Mouse (Mus musculus) heart, adult 2 months (tissue): ENCODE measurements at regions not wholly inside any gene's neighbourhood (a gene's known extent, or its start where the extent isn't known, plus 50 kb on each side); places are given as distances from the start of the nearest gene placed in this dataset.

Experiments used
- DNase-seq, 2 experiments: peaks; one replicate each; pipeline ENCODE4 v3.0.0; 2021
- H3K27ac ChIP-seq: fragments of 200-600 bp; 2 replicates; pipeline ENCODE4 v1.8.1; 2022
- H3K27me3 ChIP-seq: fragments of 200-500 bp; 2 replicates; pipeline ENCODE4 v1.6.1; 2012; ENCODE audit warnings: mild to moderate bottlenecking, low read length, inconsistent platforms, mixed read lengths; ENCODE audit not compliant: control insufficient read depth, insufficient read depth
- H3K36me3 ChIP-seq: fragments of 200-500 bp; 2 replicates; pipeline ENCODE4 v1.6.1; 2012; ENCODE audit warnings: low read length, inconsistent platforms; ENCODE audit not compliant: control insufficient read depth, insufficient read depth
- H3K4me1 ChIP-seq: fragments of 200-500 bp; 2 replicates; pipeline ENCODE4 v1.6.1; 2011; ENCODE audit warnings: low read length; ENCODE audit not compliant: control insufficient read depth, insufficient read depth
- H3K4me3 ChIP-seq: fragments of 200-600 bp; 2 replicates; pipeline ENCODE4 v1.8.1; 2022
- H3K79me2 ChIP-seq: fragments of 200-500 bp; replicated peaks from 2 replicates; pipeline ENCODE4 v1.6.1; 2012; ENCODE audit warnings: mild to moderate bottlenecking, inconsistent platforms, low read length, moderate library complexity, mixed read lengths; ENCODE audit not compliant: control insufficient read depth, insufficient read depth
- H3K9ac ChIP-seq: fragments of 200-500 bp; 2 replicates; pipeline ENCODE4 v1.6.1; 2012; ENCODE audit warnings: low read depth, mild to moderate bottlenecking, control low read depth, inconsistent platforms, low read length, mixed read lengths
- CTCF ChIP-seq: fragments of 200-600 bp; IDR thresholded peaks from 2 replicates; pipeline ENCODE4 v1.8.1; 2022; ENCODE audit warnings: antibody characterized with exemption, mild to moderate bottlenecking, moderate library complexity
- EP300 ChIP-seq: fragments of 200-500 bp; IDR thresholded peaks from 2 replicates; pipeline ENCODE4 v1.6.1; 2011; ENCODE audit warnings: low read depth, low read length, control low read depth; ENCODE audit not compliant: insufficient read depth
- POLR2A ChIP-seq: fragments of 200-500 bp; IDR thresholded peaks from 2 replicates; pipeline ENCODE4 v1.6.1; 2011; ENCODE audit warnings: mild to moderate bottlenecking, low read depth, low read length, control low read depth; ENCODE audit not compliant: insufficient read depth
- WGBS: fragments of 180-500 bp; shearing (Covaris S2); methylation state at CpG from one replicate; pipeline ENCODE4 v1.1.7; 2018; 5-methylcytosine and 5-hydroxymethylcytosine counted together
- intact Hi-C: fragments of 180-260 bp; cut with DNase I; formaldehyde crosslinking; loops from one replicate; pipeline ENCODE4 v1.15.1; 2025

DNA sequence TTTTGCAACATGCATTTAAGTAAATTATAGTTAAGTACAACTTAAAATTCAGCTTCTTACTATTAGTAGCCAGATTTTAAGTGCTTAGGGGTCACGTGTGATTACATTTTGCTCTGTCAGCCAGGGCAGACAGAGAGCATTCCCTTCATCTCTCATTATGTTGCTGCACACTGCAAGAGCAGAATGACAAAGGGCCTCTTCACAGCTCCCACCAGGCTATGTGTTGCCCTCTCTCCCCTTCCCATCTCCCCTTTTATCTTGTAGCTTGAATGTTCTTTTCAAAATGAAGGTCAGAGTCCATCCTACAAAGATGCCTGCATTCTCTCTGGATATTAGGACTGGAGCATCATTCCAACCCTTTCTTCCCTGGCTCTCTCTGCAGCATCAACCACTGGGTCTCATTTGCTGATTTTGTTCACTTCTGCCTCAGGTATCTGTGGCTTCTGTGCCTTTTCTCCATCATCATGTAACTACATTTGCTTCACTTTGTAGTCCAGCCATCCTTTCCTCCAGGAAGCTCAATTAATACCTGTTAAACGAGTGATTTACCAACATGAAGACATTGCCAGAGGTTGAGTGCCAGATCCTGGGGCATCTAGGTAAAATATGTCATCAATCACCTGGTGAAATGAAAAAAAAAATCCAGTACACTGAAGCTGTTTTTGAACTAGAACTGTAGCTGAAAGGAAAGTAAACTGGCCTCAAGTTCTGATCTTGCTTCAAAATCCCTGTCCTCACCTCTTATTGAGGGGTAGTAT lies 571.6 kb downstream of the Btbd3 start:
- H3K4me3 ChIP-seq = no peak overlapping the region
- no peaks in the 10 kb centered on the region for H3K36me3 ChIP-seq
- no peak for TF ChIP-seq CTCF
- TF ChIP-seq EP300 = no peak
- no peak for TF ChIP-seq POLR2A
- no peaks in the 10 kb centered on the region for H3K4me1 ChIP-seq
- intact Hi-C loops = no loop called here
- no peak overlapping the region for H3K27ac ChIP-seq
- H3K79me2 ChIP-seq = no peaks in the 10 kb centered on the region
- H3K27me3 ChIP-seq = no peaks in the 10 kb centered on the region
- H3K9ac ChIP-seq = no peak overlapping the region
- 60% methylated on average over 2 of the region's 2 CpGs for WGBS
- no peak for DNase-seq

DNA sequence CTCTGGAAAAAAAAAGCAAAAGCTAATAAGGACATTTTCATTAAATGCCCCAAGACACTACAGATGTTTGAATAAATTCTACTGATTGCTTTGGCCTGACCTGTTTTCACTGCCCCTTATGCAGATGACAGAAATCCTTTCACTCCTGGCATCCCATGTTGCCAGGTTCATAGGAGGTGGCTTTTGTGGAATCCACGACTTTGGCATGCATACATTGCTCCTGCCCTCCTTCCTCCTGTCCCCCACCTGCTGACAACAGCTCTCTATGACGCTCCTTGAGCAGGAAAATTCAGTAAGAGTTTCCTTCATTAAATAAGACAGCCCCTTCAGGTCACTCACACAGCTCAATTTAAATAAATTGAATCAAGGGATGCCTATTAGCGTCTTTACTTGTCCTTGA lies 582.5 kb downstream of the Btbd3 start:
- 56% methylated on average over 3 of the region's 3 CpGs for WGBS
- intact Hi-C loops = no loop called here
- Histone ChIP-seq H3K4me3 (no peak overlapping the region), H3K27ac (no peak overlapping the region), H3K9ac (no peak overlapping the region), H3K27me3 (no peaks in the 10 kb centered on the region), H3K79me2 (no peaks in the 10 kb centered on the region), H3K4me1 (no peaks in the 10 kb centered on the region), H3K36me3 (no peaks in the 10 kb centered on the region)
- DNase-seq = no peak
- TF ChIP-seq POLR2A = no peak
- no peak for TF ChIP-seq EP300
- TF ChIP-seq CTCF = no peak

DNA sequence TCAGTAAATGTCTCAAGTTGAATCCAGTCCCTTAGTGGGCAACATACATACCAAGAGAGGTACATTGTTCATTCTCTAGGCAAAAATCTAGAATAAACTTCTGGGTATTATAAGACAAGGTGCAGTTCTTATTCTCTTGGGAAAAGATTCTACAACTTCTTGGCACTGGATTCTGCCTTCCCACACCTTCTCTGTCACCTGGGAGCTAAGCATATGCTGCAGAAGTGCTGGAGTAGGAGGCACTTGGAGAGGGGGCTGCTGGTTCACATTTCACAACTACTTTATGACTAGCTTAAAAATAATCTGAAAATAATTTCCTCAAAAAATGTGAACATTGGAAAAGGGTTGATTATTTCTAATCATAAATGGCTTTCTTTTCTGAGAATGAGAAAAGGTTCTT lies 602.8 kb downstream of the Btbd3 start:
- TF ChIP-seq POLR2A (no peak), EP300 (no peak), CTCF (no peak)
- Histone ChIP-seq H3K4me1 (no peaks in the 10 kb centered on the region), H3K36me3 (no peaks in the 10 kb centered on the region), H3K79me2 (no peaks in the 10 kb centered on the region), H3K27ac (no peak overlapping the region), H3K4me3 (no peak overlapping the region), H3K27me3 (no peaks in the 10 kb centered on the region), H3K9ac (no peak overlapping the region)
- DNase-seq = no peak
- intact Hi-C loops = no loop called here

DNA sequence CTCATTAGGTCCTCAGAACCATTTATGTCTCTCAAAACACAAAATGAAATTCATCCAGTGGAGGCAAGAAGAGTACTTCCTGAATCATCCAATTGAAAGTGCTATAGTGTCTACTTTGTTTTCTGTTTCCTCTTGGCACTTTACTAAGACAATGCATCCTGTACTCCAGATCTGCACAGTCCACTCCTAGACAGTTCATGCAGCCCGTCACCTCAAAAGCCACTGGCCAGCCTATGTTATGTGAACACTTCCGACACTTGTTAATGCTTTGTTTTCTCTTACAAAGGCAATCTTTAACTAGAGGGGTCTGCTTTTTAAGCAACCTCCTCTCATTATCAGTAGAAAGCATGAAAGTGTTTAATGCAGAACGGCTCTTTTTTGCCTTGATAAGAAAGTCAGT lies 597.1 kb upstream of the Sptlc3 start:
- Histone ChIP-seq H3K36me3 (no peaks in the 10 kb centered on the region), H3K4me1 (no peaks in the 10 kb centered on the region), H3K9ac (no peak overlapping the region), H3K27me3 (no peaks in the 10 kb centered on the region), H3K27ac (no peak overlapping the region), H3K4me3 (no peak overlapping the region), H3K79me2 (no peaks in the 10 kb centered on the region)
- DNase-seq = no peak
- 58% methylated on average over 3 of the region's 3 CpGs for WGBS
- intact Hi-C loops = no loop called here
- no peak for TF ChIP-seq EP300
- no peak for TF ChIP-seq POLR2A
- no peak for TF ChIP-seq CTCF

DNA sequence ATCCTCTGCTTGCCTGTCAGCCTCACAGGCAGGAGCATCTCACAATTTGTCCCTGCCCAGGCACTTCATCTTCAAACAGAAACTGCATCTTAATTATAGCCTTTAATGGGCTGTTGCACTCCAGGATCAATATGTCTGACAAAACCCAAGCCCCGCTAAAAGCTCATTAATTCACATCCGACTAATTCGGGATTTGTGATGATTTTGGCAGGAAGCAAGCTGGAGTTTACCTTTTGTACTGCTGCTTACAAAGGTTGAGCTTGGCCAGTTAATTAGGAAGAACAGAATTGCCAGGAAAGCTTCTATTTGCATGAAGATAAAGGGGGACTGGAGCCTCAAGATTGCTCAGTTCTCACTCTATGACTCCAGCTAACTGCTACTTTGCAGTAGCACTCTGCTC lies 596.6 kb upstream of the Sptlc3 start:
- 33% methylated on average over 3 of the region's 3 CpGs for WGBS
- TF ChIP-seq CTCF (no peak), POLR2A (no peak), EP300 (no peak)
- no peaks in the 10 kb centered on the region for H3K27me3 ChIP-seq
- H3K9ac ChIP-seq = no peak overlapping the region
- intact Hi-C loops = no loop called here
- H3K4me1 ChIP-seq = no peaks in the 10 kb centered on the region
- H3K4me3 ChIP-seq = no peak overlapping the region
- no peaks in the 10 kb centered on the region for H3K36me3 ChIP-seq
- no peaks in the 10 kb centered on the region for H3K79me2 ChIP-seq
- DNase-seq = no peak
- no peak overlapping the region for H3K27ac ChIP-seq

DNA sequence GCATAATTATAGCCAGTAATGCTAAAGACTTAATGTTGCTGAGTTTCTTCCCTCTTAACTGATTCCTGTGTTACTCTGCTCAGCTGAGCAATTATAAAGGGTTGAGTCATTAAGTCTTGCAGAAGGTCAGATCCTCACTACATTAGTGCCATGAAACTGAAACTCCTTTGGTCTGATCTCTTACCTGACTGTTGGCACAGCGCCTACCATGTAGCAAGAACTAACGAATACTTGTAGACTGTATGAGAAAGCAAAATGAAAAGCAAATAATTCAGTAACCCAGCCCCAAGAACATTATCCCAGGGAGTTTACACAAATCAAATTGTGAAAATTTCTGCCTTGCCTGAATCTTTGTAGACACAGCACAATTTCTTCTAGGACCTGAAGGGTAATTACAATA lies 556.5 kb upstream of the Sptlc3 start:
- no peak for TF ChIP-seq POLR2A
- TF ChIP-seq EP300 = no peak
- TF ChIP-seq CTCF = no peak
- intact Hi-C loops = no loop called here
- H3K27ac ChIP-seq = no peak overlapping the region

More for the DNA sequence above, 556.5 kb upstream of the Sptlc3 start:
- no peak overlapping the region for H3K9ac ChIP-seq
- WGBS = 86% methylated on average over 2 of the region's 2 CpGs
- DNase-seq = no peak
- H3K4me3 ChIP-seq = no peak overlapping the region
- no peaks in the 10 kb centered on the region for H3K27me3 ChIP-seq
- H3K4me1 ChIP-seq = no peaks in the 10 kb centered on the region
- H3K36me3 ChIP-seq = no peaks in the 10 kb centered on the region
- no peaks in the 10 kb centered on the region for H3K79me2 ChIP-seq
